Mouse (Mus musculus) adrenal gland, postnatal 4 days (tissue): ENCODE measurements around the gene Tmem161a. TPM values are rescaled to one million over a fixed set of nuclear protein-coding genes. Genes with fewer than 3 reads are reported as not detected.
A peak's percentile ranks its signal among the peaks of the same experiment; 100 is the strongest.
"Not testable (repeated sequence)": the region's sequence is repeated elsewhere in the genome, so short reads cannot be mapped to it uniquely, and the experiment has no call there.

Experiments
- DNase-seq, 2 experiments: peaks; one replicate each; pipeline ENCODE4 v3.0.0; 2021 to 2022; ENCODE audit warnings: low spot score in 2 of 2, mixed read lengths in 2 of 2
- total RNA-seq, 2 experiments: library from RNA; stranded (reverse); gene quantifications; 2 replicates each; pipeline ENCODE4 v1.2.3; 2021

The Tmem161a gene
- total RNA-seq, 2 experiments from 2014 or later = 63.4 to 66.8 TPM

DNA sequence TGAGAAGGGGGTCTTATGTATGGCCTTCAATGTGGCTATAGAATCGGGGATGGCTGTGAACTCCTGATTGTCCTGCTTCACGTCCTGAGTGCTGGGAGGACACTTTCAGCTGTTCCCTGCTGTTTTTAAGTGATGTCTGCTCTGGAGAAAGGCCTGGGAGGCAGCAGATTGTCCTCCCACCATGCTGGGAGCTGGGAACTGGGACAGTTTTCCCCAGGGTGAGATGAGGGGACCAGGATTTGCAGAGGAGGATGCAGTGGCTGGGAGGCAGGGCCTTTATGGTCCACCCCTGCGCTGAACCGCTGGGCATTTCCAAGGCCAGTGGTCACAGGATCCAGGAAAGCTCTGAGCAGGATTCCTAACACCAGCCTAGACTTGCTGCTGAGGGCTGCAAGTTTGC is 30.9 kb downstream of the Tmem161a start:
- no peak for DNase-seq

DNA sequence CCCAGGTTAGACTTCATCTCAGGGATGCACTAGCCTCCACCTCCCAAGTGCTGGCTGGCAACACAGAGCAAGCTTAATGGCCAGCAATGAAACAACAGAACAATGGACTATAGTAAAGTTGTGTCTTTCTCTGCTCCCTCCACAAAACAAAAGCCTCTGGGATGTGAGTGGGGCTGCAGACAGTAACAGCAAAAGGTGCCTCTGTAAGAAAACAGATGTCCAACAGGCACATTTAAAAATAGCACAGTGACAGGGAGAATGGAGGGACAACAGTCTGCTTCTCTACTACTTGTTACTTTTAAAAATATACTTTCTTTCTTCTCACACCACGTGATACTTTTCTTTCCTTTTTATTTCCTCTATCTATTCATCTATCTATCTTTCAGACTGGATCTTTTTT is 32.6 kb downstream of the Tmem161a start:
- DNase-seq = no peak

DNA sequence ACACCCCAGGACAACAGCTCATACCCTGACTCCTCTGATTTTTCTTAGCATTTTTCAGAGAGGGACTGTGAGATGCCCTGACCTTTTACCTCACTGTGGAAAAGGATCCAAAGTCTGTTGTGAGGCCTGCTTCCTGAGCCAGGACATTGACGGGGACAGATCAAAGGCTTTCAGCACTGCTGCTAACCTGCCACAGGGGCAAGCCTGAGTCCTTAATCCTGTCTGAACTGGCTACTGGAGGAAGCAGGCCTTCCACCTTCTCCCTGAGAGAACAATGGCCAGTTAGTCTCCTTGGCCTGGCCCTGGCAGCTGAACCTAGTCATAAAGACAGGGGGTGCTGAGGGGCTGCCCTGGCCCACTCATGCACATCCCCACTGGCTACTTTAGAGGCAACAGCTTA is 36.0 kb downstream of the Tmem161a start:
- DNase-seq = no peak

DNA sequence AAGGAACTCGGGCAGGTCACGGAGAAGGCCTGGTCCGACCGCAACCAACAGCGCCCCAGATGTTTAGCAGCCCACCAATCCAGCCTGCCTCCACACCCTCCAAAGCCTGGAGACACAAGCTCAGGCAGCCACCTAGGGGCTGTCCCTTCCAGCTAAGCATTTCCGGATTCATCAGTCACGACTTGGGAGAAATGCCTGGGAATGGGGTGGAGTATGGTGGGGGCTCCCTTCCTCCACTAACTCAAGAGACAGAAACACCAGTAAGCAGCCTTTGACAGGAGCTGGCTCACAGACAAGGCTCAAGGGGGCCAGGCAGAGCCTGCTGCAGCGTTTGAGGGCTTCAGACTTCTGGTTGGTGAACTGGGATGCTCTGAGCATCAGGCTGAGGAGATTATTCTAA is 38.4 kb downstream of the Tmem161a start:
- no peak for DNase-seq

DNA sequence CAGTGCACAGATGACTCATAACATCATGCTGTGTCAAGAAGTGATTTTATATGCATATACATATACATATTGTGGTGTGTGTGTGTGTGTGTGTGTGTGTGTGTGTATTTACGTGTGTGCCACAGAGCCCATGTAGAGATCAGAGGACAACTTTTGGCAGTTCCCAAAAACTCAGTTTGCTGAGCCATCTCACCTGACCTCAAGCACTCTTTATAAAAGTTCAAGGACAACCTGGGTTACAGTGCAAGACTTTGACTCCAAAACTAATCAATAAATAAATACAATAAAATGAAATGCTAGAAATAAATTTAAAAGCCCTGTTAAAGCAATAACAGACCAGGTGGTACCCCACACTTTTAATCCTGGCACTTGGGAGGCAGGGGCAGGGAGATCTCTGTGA is 39.1 kb downstream of the Tmem161a start:
- no peak for DNase-seq

- DNase-seq = no peak
Measured at GRCm38 (mm10) chr8:70211726-70212111, 39.6 kb downstream of the Tmem161a start.

DNA sequence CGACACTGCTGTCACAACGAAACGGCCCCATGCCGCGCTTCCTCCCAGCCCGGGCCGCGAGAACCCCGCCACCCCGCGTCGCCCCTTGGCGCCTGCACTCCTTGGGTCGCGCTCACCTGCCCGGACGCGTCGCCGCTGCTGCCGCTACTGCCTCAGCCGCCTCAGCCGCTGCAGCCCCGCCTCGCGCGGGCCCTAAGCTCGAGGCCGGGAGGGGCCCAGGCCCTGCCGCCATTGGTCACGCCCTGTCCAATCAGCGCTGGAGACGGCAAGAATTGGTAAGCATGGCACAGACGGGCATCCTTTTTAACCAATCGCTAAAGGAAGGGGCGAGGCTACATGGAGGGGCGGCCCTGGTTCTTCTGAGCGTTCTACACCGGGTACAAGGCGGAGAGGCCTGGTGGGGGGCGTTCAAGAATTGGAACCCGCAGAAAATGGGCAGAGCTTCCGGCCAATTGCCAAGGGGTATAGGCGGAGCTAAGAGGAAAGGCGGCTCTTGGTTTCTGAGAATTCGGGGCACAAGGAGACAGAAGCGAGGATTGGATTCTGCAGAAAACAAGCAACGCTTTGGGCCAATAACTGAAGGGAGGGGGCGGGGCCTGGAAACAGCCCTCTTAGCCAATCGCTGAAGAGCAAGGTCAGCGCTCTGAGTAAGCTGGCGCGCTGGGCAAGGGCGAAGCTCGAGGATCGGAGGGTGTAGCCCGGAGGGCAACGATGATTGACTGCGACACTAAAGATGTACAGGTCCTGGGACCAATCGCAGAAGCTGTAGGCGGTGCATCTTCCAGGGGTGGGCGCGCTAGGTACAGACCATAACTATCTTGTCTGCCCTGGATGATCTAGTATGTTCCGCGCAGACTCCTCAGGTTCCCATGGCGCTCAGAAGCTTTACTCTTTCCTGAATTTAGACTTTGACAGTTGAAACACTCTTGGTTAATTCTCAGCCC is 40.2 kb downstream of the Tmem161a start, which contains the start of gene Slc25a42:
Gene Slc25a42, minus strand, starts transcription at position 194 of the 944 bp plus-strand sequence.
- peak; percentile 80 to 94 for DNase-seq

DNA sequence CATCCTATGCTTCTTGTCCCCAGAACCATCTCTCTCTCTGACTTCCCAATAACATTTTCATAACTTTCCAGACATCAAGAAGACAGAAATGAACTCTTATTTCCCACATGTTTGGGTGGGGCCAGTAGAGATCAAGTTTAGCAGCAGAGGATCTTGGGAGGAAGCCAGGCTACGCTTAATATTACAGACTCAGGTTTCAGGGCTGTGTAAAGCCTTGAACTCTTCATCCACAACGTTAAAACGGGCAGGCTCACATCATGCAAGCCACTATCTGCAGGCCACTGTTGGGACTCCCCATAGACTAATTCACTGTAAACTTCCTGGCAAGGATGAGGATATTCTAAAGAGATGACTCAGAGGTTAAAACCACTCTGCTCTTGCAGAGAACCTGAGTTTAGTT is 42.3 kb downstream of the Tmem161a start:
- no peak for DNase-seq

- DNase-seq = no peak
Measured at GRCm38 (mm10) chr8:70215092-70215491, 42.9 kb downstream of the Tmem161a start.

GRCm38 (mm10) chr8:70216161-70216560 is 44.0 kb downstream of the Tmem161a start:
- not testable (repeated sequence) for DNase-seq

DNA sequence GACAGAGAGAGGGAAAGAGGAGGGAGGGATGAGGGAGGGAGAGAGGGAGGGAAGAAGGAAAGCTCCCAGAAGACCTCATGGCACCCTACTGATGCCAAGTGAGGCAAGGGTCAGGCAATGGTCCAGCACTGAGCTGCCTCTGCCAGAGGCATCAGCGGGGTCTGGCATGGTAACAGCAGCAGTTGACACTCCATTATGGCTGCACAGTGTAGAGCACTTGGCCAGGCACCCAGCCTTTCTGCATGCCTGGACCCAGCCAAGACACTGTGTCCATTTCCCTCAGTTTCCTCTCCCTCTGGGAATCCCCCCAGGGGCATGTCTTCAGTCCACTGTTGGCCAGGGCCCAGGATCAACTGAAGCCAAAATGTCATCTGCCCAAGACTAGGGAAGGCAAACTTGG is 44.4 kb downstream of the Tmem161a start:
- no peak for DNase-seq

DNA sequence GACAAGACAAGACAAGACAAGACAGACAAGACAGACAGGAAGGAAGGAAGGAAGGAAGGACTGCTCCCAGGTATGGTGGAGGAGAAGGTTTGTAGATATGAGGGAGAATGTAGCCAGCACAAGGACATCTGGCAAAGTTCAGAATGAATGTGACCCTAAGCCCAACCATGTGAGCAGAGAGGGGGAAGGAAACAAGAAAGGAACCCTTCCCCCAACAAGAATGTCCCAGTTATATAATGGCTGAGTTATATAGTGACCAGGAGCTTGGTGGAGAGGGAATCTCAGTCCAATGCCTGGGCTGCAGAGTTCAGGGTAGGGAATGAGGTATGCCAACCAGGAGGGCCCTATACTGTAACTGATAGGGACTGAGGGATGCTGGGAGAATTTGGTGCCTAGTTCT is 45.3 kb downstream of the Tmem161a start:
- no peak for DNase-seq

DNA sequence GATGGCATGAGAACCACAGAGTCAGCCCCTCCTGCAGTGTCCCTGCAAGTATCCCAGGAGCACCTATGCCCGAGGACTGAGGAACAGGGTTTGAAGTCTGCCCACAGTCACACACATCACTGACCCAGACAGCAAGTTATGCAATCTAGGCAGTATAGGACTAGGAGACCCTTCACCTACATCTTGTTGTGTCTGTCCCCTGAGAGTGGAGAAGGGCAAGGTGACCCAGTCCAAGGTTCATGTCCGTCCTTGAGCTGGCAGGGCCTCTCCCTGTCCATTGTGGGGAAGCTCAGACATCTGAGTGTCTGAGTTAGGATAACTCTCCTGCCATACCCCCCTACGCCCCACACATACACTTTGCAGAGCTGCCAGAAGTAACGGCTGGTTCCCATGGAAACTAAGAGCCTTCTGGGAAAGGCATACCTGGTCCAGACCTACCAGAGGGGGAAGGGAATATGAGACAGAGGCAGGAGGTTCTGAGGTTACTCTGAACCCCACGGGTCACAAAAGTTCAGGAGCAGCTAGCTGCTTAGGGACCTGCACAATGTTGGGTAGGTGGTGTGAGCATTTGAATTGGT is 47.0 kb downstream of the Tmem161a start:
- DNase-seq = no peak

GRCm38 (mm10) chr8:70220236-70220840 is 48.2 kb downstream of the Tmem161a start:
- peak in 1 of 2 experiments; percentile 37 for DNase-seq

GRCm38 (mm10) chr8:70220911-70221310 is 48.8 kb downstream of the Tmem161a start:
- DNase-seq = no peak

- no peak for DNase-seq
Measured at GRCm38 (mm10) chr8:70222041-70222440, 49.9 kb downstream of the Tmem161a start.

GRCm38 (mm10) chr8:70223341-70223740 is 51.2 kb downstream of the Tmem161a start:
- no peak for DNase-seq

- DNase-seq = no peak
Measured at GRCm38 (mm10) chr8:70227997-70228396, 55.8 kb downstream of the Tmem161a start.

DNA sequence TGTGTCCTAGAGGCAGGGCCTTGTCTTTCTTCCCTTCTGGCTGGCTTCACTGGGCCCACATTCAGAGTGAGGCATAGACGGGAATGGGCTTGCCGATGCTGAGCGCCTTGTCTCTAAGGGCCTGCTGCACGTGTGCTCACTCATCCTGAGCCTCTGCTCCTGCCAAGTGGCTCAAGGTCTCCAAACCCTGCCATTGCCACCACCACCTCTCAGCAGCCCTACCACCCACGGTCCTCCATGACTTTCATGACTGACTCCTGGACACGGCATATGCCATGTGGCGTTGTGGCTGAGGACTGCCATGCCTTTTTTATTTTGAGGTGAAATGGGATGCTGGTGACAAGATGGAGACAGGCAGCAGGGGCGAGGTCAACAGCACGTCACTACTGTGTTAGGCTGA is 58.7 kb downstream of the Tmem161a start:
- DNase-seq = no peak
